Mouse (Mus musculus) stomach, postnatal 0 days (tissue): Measurements from ENCODE around the gene Iqschfp.

Experiments used
- CTCF ChIP-seq: IDR thresholded peaks from 2 replicates; pipeline ENCODE4 v1.5.1; 2016; ENCODE audit warnings: antibody characterized with exemption, low read depth, mild to moderate bottlenecking, moderate library complexity
- EP300 ChIP-seq: optimal IDR thresholded peaks from 2 replicates; pipeline ENCODE3; 2016; ENCODE audit warnings: antibody characterized with exemption

GRCm38 (mm10) chr3:68667852-68668251 is 775.8 kb downstream of the Iqschfp start:
- TF ChIP-seq EP300 (no peak), CTCF (no peak)
